Mouse (Mus musculus) CH12.LX (cell line): ENCODE results near the gene Gm42742.

ENCODE experiments used
- CTCF ChIP-seq, 2 experiments: IDR thresholded peaks in 1 of 2; conservative IDR thresholded peaks in 1 of 2; 2 replicates each; pipeline ENCODE4 v1.5.1; 2011 to 2012; ENCODE audit warnings: low read depth in 2 of 2, low read length in 2 of 2, improper control_type of control experiment in 1 of 2, inconsistent platforms in 1 of 2, mild to moderate bottlenecking in 1 of 2, moderate library complexity in 1 of 2
- NELFE ChIP-seq: IDR thresholded peaks from 2 replicates; pipeline ENCODE4 v1.6.1; 2011; ENCODE audit warnings: low read depth, low read length, improper control_type of control experiment
- NRF1 ChIP-seq: IDR thresholded peaks from 2 replicates; pipeline ENCODE4 v1.6.1; 2014; ENCODE audit warnings: low read depth, mild to moderate bottlenecking, inconsistent platforms, low read length, improper control_type of control experiment, moderate library complexity
- SMC3 ChIP-seq: IDR thresholded peaks from 2 replicates; pipeline ENCODE4 v1.6.1; 2011; ENCODE audit warnings: low read depth, low read length, improper control_type of control experiment
- TCF12 ChIP-seq: IDR thresholded peaks from 2 replicates; pipeline ENCODE4 v1.6.1; 2014; ENCODE audit warnings: low read depth, mild to moderate bottlenecking, inconsistent platforms, low read length, improper control_type of control experiment
- ZNF384 ChIP-seq: IDR thresholded peaks from 2 replicates; pipeline ENCODE4 v1.6.1; 2012; ENCODE audit warnings: low read depth, low read length, improper control_type of control experiment, inconsistent platforms

DNA sequence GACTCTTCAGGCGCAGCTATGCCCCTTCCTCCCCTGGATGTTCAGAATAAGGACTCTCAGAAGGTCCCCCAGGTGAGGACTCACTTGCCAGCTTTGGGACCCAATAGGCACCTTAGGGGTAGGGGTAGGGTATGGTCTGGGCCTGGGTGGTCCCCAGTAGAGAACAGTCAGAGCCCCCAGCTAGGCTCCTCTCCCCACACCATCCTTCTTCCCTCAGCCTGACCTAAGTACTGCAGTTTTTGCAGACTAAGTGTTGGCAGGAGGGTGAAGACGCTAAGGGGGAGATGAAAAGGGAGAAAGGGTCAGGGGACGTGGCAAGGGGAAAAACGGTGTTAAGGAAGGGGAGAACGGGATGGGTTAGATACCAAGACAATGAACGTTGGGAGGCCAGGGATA is 2.9 kb downstream of the Gm42742 start:
- TF ChIP-seq CTCF (conservative IDR thresholded peaks at IDR 0.05 in 1 of 2, IDR thresholded peaks at IDR 0.05 in 1 of 2; ENCODE audit: low read depth in 2 of 2, low read length in 2 of 2) = no peak
- no peak for TF ChIP-seq TCF12
- no peak for TF ChIP-seq SMC3
- no peak for TF ChIP-seq NRF1
- TF ChIP-seq ZNF384 = no peak
- TF ChIP-seq NELFE = no peak
